Mouse (Mus musculus) adrenal gland, postnatal 25 days (tissue): ENCODE measurements around the gene Srms. TPM values are rescaled to one million over a fixed set of nuclear protein-coding genes. Genes with fewer than 3 reads are reported as not detected.
"Not testable (repeated sequence)": the region's sequence is repeated elsewhere in the genome, so short reads cannot be mapped to it uniquely, and the experiment has no call there.

Experiments used
- DNase-seq: peaks from one replicate; pipeline ENCODE4 v3.0.0; 2021; ENCODE audit warnings: mixed read lengths
- total RNA-seq: library from RNA; stranded (reverse); gene quantifications from 2 replicates; pipeline ENCODE4 v1.2.3, GENCODE M21; 2021

The Srms gene
- total RNA-seq, 1 experiment from 2014 or later: 0.58 TPM

GRCm38 (mm10) chr2:181219538-181220216 lies 6.7 kb upstream of the Srms start, which contains the start of gene Fndc11:
Gene Fndc11 (plus strand): TSS chr2:181220013.
- peak; percentile 71 for DNase-seq

GRCm38 (mm10) chr2:181218881-181219485 lies 6.0 kb upstream of the Srms start:
- no peak for DNase-seq

GRCm38 (mm10) chr2:181216037-181216436 lies 3.1 kb upstream of the Srms start:
- DNase-seq: no peak

- DNase-seq: peak; percentile 14
Observed at GRCm38 (mm10) chr2:181212389-181213020, 480 bp downstream of the Srms start.

- DNase-seq: no peak
Observed at GRCm38 (mm10) chr2:181206118-181206517, 6.9 kb downstream of the Srms start.

- DNase-seq: no peak
Observed at GRCm38 (mm10) chr2:181205678-181206077, 7.3 kb downstream of the Srms start.

GRCm38 (mm10) chr2:181202886-181203285 lies 10.1 kb downstream of the Srms start:
- DNase-seq: no peak

GRCm38 (mm10) chr2:181202422-181202821 lies 10.6 kb downstream of the Srms start, which contains the start of gene Ptk6:
Gene Ptk6 (minus strand): TSS chr2:181202789.
- DNase-seq: no peak

GRCm38 (mm10) chr2:181201606-181202005 lies 11.4 kb downstream of the Srms start:
- no peak for DNase-seq

- no peak for DNase-seq
Observed at GRCm38 (mm10) chr2:181196628-181197300, 16.2 kb downstream of the Srms start.

GRCm38 (mm10) chr2:181193044-181193443 lies 19.9 kb downstream of the Srms start:
- DNase-seq: no peak

GRCm38 (mm10) chr2:181191936-181192335 lies 21.0 kb downstream of the Srms start:
- DNase-seq: no peak

GRCm38 (mm10) chr2:181191385-181191784 lies 21.6 kb downstream of the Srms start:
- DNase-seq: not testable (repeated sequence)

- no peak for DNase-seq
Observed at GRCm38 (mm10) chr2:181189321-181189720, 23.7 kb downstream of the Srms start.

GRCm38 (mm10) chr2:181188681-181189080 lies 24.3 kb downstream of the Srms start:
- DNase-seq: no peak

GRCm38 (mm10) chr2:181187121-181188000 lies 25.6 kb downstream of the Srms start, which contains the start of gene Ppdpf:
Gene Ppdpf (plus strand): TSS chr2:181187247.
- peak; percentile 92 for DNase-seq

- peak; percentile 81 for DNase-seq
Observed at GRCm38 (mm10) chr2:181186635-181187034, 26.4 kb downstream of the Srms start.

- DNase-seq: no peak
Observed at GRCm38 (mm10) chr2:181180898-181181297, 32.1 kb downstream of the Srms start.

- no peak for DNase-seq
Observed at GRCm38 (mm10) chr2:181178471-181178870, 34.5 kb downstream of the Srms start.

GRCm38 (mm10) chr2:181178015-181178414 lies 35.0 kb downstream of the Srms start:
- DNase-seq: no peak

- DNase-seq: no peak
Observed at GRCm38 (mm10) chr2:181174646-181175045, 38.3 kb downstream of the Srms start.

GRCm38 (mm10) chr2:181166469-181166868 lies 46.5 kb downstream of the Srms start:
- DNase-seq: no peak
